Mouse (Mus musculus) urinary bladder, postnatal 4 days (tissue): Measurements from ENCODE around the gene Foxk2.

Source experiments
- DNase-seq, 2 experiments: peaks; one replicate each; pipeline ENCODE4 v3.0.0; 2021 to 2022; ENCODE audit warnings: low spot score in 2 of 2

Foxk2 gene

DNA sequence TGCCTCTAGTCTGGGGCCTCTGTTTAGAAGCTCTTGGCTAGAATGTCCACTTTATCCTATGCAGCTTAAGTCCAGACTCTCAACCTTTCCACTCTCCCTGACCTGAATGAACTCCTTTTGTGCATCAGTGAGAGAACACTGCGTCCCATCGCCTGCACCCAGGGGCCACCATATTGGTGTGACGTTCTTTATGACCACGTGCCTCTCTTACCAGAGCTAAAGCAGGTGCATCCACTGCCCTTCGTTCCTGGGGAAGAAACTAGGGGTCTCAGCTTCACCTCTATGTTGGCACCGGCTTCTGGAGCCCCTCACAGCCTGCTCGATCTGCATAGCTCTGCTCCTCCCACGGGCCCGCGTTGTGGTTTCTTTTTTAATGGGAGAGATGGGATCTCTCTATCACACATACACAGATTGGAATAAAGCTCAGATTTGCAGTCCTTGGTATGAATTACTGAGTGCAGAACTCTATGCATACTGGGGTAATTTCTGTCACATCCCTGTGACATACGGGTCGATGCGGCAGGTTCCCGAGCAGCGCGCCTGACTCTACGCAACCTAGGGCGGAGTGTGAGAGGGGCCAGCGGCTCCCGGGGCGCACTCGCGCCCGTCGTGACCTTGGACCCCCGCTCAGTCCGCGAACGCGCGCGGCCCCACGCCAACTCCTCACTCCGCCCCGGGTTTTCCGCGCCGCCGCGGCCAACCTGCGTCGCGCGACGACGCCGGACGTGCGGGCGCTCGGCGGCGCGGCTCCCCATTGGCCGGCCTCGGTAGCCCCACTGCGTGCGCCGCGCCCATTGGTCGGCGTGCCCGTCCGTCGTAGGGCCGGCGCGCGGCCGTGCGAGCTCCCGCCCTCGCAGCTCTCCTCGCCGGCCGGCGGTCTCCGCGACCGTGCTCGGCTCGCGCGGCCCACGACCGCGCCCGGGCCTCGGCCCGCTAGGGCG lies at the start of gene Foxk2:
Foxk2 (plus strand) TSS at position 831 of the 941 bp plus-strand sequence.
- DNase-seq = peak; percentile 91 to 93

- DNase-seq = no peak
These were observed 43.0 kb upstream of the Foxk2 start for GRCm38 (mm10) chr11:121216831-121217230.

DNA sequence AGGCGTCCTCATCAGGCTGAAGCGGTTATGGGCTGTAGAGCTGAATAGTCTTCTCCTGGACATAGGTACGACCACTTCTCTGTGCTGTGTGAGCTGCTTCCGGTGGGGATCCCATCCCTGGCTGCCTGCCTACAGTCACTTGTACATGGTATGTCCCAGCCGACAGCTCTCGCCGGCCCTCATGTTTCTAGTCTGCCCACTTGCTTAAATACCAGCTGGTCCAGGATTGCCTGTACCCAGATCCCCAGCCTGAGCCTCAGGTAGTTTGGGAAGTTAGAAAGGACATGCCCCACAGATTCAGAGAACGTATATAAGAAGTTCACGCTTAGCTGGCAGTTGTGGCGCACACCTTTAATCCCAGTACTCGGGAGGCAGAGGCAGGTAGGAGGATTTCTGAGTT lies 40.0 kb upstream of the Foxk2 start:
- no peak for DNase-seq

DNA sequence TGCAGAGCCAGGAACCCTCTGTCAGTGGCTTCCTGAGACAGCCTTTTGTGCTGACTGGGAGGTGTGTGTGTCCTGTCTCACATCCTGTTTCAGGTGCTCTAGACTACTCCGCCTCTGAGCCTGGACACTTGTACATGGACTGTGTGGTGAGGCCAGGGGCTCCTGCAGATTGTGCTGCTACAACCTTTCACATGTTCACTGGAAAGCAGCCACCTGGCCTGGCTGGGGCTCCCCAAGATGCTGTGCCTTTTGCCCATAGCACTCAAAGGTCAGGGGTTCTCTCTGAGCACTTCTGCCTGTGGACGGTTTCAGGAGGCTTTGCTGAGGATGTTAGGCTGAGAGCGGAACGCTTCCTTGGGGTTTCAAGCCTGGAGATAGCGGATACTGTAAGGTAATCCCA lies 39.0 kb upstream of the Foxk2 start:
- DNase-seq = no peak

- no peak for DNase-seq
These were observed 38.3 kb upstream of the Foxk2 start for GRCm38 (mm10) chr11:121221321-121222010.

DNA sequence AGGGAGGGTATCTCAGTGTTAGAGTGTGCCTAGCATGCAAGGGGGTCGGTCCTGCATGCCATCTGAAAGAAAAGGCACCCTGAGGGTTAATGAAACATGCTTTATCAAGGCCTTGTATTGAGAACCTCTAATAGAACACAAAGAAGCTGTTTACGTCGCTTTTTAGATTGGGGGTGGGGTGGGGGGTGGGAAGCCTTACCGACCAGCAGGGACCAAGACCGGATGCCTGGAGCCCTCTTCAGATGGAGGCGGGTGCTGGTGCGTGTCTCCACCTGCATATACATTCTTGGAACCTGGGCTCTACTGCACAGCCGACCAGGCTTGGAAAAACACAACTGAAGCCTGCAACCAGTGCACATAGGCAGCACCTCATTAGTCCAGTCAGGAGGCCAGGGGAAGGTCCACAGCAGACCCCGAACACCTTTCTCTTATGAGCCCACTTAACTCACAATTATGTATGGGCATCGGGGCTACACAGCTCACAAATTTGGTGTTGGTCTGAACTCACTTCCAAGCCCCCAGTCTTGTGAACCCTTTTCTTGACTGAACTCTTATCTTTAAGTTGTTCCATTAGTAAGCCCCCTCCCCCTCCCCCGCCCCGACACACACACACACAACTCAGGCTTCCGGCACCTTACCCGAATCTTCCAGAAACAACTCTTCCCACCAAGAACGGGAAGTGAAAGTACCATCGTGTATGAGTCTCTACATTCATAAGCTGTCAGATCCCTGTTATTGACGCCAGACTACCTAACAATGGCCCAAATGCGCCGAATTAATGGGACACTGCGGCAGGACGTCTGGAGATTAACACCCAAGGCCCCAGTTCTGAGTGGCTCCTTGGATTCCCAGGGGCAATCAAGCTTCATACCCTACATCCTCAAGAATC lies 31.4 kb upstream of the Foxk2 start:
- no peak for DNase-seq

DNA sequence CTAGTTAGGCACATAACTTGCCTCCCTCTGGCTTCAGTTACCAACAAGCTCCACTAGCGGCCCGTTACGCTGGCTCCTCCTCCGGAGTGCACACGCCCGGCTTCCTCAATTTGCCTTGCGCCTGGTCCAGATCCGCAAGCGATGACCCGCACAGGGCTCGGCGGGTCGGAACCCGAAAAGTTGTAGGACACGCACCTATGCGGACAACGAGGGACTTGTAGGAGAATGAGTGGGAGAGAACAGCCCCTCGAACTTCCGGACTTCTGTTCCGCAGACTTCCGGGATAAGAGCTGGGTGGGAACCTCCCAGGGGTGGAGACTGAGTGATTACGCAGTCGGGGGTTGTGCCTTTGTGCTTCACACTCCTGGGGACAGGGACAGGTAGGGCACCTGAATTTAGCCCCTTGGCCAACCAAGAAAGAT lies 30.8 kb upstream of the Foxk2 start, which contains the start of gene Cybc1:
Cybc1 (minus strand) TSS at position 305 of the 422 bp plus-strand sequence.
- DNase-seq = peak; percentile 62 to 64

GRCm38 (mm10) chr11:121231191-121231590 lies 28.6 kb upstream of the Foxk2 start:
- DNase-seq = no peak

DNA sequence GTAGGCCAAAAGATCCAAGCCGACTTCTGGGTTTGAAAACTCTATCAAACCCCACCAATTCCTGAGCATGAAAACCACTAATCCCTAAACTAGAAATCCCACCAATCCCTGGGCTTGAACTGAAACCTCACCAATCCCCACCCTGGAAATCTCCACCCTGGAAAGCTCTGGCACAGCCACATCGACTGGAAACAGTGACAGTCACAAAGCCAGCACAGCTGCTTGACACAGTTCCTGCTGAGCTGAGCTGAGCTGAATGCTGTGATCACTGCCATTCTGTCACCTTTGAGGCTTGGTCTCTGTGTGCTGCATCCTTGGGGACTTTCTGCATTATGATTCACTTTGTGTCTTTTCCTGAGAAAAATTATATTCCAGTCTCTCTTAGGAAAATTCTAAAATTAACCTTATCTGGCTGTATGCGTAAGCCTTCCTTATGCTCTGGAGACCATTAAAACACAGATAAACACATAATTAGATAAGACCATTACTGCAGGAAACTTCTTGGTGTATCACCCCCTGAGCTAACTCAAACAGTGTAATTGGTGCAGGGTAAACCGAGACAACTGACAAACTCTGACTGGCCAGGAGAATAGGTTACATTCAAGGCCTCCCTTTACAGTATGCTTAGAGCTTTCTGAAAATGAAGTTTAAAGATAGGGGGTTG lies 28.0 kb upstream of the Foxk2 start:
- no peak for DNase-seq

DNA sequence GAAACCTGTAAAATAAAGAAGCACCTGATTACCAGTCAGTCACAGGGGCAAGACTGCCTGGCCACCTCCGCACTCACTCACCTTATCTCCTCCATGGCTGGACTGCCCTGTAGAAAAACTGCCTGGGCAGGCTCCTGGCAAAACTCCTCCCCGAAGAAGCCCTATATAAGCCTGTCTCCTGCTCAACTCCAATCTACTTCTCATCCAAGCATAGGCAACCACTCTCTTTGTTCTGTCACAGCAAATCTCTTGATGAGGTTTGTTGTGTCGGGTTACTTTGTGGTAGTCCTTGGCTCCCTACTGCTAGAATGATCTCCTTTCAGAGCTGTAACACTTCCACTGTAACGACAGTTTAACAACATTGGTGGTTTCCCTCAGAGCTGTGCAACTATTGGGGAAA lies 27.1 kb upstream of the Foxk2 start:
- DNase-seq = no peak

DNA sequence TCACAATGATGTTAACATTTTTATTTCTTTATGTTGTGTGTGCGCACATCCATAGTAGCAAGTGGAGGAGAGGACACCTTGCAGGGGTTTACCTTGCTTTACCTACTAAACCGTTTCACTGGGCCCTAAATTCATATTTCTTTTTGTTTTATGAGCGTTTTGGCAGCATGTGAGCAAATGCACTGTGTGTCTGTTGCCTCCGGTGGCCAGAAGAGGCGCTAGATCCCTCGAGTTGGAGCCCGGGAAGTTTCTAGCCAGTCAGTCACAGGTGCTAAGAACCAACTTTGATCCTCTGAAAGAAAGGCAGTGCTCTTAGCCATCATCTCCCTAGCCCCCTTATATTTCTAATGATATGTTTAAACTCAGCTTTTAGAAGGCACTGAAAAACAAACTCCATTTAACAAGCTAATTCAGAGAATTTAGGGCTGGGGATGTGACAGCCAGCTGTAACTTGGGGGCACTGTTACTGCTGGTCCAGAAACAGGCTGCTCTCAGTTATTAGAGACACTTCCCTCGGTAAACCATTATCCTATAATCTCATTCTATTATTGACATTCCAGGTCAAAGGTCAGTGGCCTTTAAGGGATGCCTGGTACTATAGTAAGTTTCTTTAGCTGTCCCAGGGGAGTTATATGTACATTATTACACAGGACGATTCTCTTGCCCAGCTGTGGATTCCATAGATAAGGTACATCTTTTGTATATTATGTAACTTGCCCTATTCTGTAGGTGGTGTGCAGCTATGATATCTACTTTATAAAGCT lies 24.1 kb upstream of the Foxk2 start:
- DNase-seq = no peak

DNA sequence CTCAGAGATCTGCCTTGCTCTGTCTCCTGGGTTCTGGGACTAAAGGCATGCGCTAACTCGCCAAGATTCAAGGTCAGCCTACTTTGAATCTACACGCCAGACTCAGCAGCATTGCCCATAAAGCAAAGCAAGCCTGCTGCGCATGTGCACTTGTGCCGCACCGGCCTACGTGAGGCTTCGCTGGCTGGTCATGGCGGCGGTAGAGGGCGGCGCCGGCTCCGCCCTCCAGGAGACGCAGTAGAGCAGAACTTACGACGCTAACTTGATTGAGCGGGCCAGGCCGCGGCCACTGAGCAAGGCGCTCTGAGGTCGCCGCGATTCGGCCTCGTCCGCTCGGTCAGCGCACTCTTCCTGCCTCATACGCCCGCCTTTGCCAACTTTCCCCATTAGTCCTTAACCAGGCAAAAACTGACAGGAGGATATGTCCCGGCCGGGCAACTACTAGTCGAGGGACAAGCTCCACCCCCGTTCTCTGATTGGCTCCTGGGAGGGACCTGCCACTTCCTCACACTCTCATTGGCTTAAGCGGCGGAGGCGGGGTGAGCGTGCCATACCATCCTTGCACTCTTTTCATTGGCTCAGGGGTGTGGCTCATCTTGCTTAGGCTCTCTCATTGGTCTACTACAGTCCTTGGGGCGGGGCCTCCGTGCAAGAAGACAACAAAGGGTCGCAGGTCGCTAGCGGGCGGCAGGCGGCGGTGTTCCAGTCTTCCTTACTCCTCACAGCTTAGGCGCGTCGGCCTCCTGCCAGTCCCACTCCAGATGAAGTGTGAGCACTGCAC lies 23.0 kb upstream of the Foxk2 start, which contains the start of gene Narf:
Narf (plus strand) TSS at position 690 of the 781 bp plus-strand sequence.
- peak; percentile 98 to 99 for DNase-seq

- no peak for DNase-seq
These were observed 22.3 kb upstream of the Foxk2 start for GRCm38 (mm10) chr11:121237345-121238128.

DNA sequence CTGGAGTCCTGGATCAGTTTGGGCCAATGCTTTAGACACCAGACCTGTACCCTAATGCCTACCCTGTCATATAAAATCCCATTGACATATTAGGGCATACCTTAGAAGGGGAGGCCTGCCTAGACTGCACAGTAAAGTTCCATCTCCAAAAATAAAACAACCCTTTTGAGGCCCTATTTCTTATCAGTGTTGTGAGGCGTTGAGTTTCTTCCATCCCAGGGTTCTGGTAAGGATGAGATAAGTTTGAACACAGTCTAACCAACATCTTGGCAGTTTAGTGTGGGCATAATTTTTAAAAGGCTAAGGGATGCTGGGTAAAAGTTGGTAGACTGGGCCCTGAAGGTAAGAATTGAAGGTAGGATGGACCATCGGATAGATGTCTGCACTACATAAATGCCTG lies 20.1 kb upstream of the Foxk2 start:
- no peak for DNase-seq

DNA sequence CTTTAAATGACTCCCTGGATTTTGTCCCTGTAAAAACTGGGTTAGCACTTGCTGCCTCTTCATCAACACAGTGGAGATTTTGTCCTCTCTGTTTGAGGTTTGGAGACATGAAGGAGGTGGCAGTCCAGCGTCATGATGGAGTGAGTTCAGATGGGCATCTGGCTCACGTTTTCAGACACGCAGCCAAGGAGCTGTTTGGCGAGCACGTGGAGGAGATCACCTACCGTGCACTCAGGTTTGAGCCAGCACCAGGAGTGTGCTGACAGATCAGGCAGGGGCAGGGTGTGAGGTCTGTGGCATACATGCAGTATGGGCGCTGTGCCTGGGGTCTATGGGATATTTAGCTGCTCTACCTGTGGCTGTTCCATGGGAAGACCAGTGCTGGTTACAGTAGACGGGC lies 9.6 kb upstream of the Foxk2 start:
- DNase-seq = no peak

DNA sequence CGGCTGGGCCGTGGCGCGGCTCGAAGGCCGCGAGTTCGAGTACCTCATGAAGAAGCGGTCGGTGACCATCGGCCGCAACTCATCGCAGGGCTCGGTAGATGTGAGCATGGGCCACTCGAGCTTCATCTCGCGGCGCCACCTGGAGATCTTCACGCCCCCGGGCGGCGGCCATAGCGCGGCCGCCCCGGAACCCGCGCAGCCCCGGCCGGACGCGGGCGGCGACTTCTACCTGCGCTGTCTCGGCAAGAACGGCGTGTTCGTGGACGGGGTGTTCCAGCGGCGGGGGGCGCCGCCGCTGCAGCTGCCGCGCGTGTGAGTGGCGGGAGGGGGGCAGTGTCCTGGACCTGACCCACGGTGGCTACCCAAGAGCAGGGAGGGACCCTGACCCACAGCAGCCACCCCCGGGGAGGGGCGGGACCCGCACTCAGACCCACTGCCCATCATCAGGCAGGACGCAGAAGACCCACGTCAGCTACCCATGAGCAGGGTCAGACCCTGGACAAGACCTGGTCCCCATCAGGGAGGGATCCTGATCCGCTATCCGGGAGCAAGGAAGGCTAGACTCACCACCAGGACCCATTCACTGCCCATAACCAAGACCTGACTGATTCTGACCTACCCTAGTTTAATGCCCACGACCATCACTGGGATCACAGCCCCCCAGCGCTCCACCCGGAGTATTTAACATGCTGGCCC lies 569 bp downstream of the Foxk2 start:
- DNase-seq = peak in 1 of 2 experiments; percentile 28

GRCm38 (mm10) chr11:121261074-121261473 lies 1.3 kb downstream of the Foxk2 start:
- no peak for DNase-seq

- no peak for DNase-seq
These were observed 17.7 kb downstream of the Foxk2 start for GRCm38 (mm10) chr11:121277516-121277915.
